Mouse (Mus musculus): ENCODE results near the gene Tmc4. TPM values are rescaled to one million over a fixed set of nuclear protein-coding genes. Genes with fewer than 3 reads are reported as not detected.

Tmc4 gene
- polyA plus RNA-seq, 1 experiment from 2014 or later: 6.6 TPM

- Histone ChIP-seq H3K36me3 (peaks cover 97% of the 10 kb centered on the region), H3K4me1 (replicated peaks) (peaks cover 2% of the 10 kb centered on the region; the same call in 1 of the 2 replicates), H3K27me3 (no peaks in the 10 kb centered on the region), H3K9ac (replicated peaks) (no peak overlapping the region), H3K27ac (no peak overlapping the region), H3K9me3 (no peaks in the 10 kb centered on the region), H3K4me2 (no peak overlapping the region), H3K4me3 (replicated peaks) (no peak overlapping the region)
- WGBS: 94% methylated on average over 14 of the region's 14 CpGs
- no peak for ATAC-seq (ENCODE audit: insufficient number of reproducible peaks, insufficient read depth, low FRiP score, low TSS enrichment, low read depth)
These were observed 18.8 kb downstream of the Tmc4 start for GRCm38 (mm10) chr7:3658578-3658977.

- H3K4me1 ChIP-seq (replicated peaks): no peaks in the 10 kb centered on the region
- ATAC-seq (ENCODE audit: insufficient number of reproducible peaks, insufficient read depth, low FRiP score, low TSS enrichment, low read depth): no peak
- no peaks in the 10 kb centered on the region for H3K9me3 ChIP-seq
- no peak overlapping the region for H3K4me2 ChIP-seq
- H3K9ac ChIP-seq (replicated peaks): no peak overlapping the region
- no peak overlapping the region for H3K4me3 ChIP-seq (replicated peaks)
- no peaks in the 10 kb centered on the region for H3K27me3 ChIP-seq
- no peak overlapping the region for H3K27ac ChIP-seq
- H3K36me3 ChIP-seq: peaks cover 98% of the 10 kb centered on the region
- WGBS: 89% methylated on average over 4 of the region's 4 CpGs
These were observed 20.4 kb downstream of the Tmc4 start for GRCm38 (mm10) chr7:3656966-3657365.

GRCm38 (mm10) chr7:3646641-3647040 is 30.7 kb downstream of the Tmc4 start:
- Histone ChIP-seq H3K27me3 (no peaks in the 10 kb centered on the region), H3K36me3 (peaks cover 45% of the 10 kb centered on the region), H3K9me3 (no peaks in the 10 kb centered on the region), H3K4me3 (replicated peaks) (peak overlapping the region; percentile 98), H3K9ac (replicated peaks) (peak overlapping the region; percentile 100), H3K4me2 (peak overlapping the region; percentile 94), H3K27ac (no peak overlapping the region), H3K4me1 (replicated peaks) (peaks cover 30% of the 10 kb centered on the region)
- no peak for ATAC-seq (ENCODE audit: insufficient number of reproducible peaks, insufficient read depth, low FRiP score, low TSS enrichment, low read depth)
- 68% methylated on average over 4 of the region's 4 CpGs for WGBS

- no peaks in the 10 kb centered on the region for H3K9me3 ChIP-seq
- ATAC-seq (ENCODE audit: insufficient number of reproducible peaks, insufficient read depth, low FRiP score, low TSS enrichment, low read depth): no peak
- peak overlapping the region; percentile 100 for H3K9ac ChIP-seq (replicated peaks)
- H3K27ac ChIP-seq: no peak overlapping the region
- 17% methylated on average over 9 of the region's 9 CpGs for WGBS
- peak overlapping the region; percentile 94 for H3K4me2 ChIP-seq
- H3K4me3 ChIP-seq (replicated peaks): peak overlapping the region; percentile 98
- H3K4me1 ChIP-seq (replicated peaks): peaks cover 30% of the 10 kb centered on the region
- H3K27me3 ChIP-seq: no peaks in the 10 kb centered on the region
- H3K36me3 ChIP-seq: peaks cover 45% of the 10 kb centered on the region
These were observed 31.2 kb downstream of the Tmc4 start for GRCm38 (mm10) chr7:3646188-3646587.

GRCm38 (mm10) chr7:3645488-3646025 is 31.8 kb downstream of the Tmc4 start:
- H3K36me3 ChIP-seq: peaks cover 45% of the 10 kb centered on the region
- WGBS: under 1% methylated on average over 52 of the region's 58 CpGs
- H3K9ac ChIP-seq (replicated peaks): peak overlapping the region; percentile 100
- H3K4me1 ChIP-seq (replicated peaks): peaks cover 30% of the 10 kb centered on the region
- ATAC-seq (ENCODE audit: insufficient number of reproducible peaks, insufficient read depth, low FRiP score, low TSS enrichment, low read depth): no peak
- H3K27me3 ChIP-seq: no peaks in the 10 kb centered on the region
- H3K9me3 ChIP-seq: no peaks in the 10 kb centered on the region
- peak overlapping the region; percentile 94 for H3K4me2 ChIP-seq
- H3K4me3 ChIP-seq (replicated peaks): peak overlapping the region; percentile 98
- H3K27ac ChIP-seq: peak overlapping the region; percentile 96

- under 1% methylated on average over 56 of the region's 58 CpGs for WGBS
- Histone ChIP-seq H3K9ac (replicated peaks) (peak within 1 kb of the TSS; percentile 100), H3K36me3 (peaks cover 45% of the 10 kb centered on the region), H3K4me2 (peak within 1 kb of the TSS; percentile 94), H3K4me3 (replicated peaks) (peak within 1 kb of the TSS; percentile 98), H3K27me3 (no peaks in the 10 kb centered on the region), H3K9me3 (no peaks in the 10 kb centered on the region), H3K27ac (peak within 1 kb of the TSS; percentile 96), H3K4me1 (replicated peaks) (peaks cover 30% of the 10 kb centered on the region)
- ATAC-seq (ENCODE audit: insufficient number of reproducible peaks, insufficient read depth, low FRiP score, low TSS enrichment, low read depth): peak; percentile 99
These were observed 32.5 kb downstream of the Tmc4 start, which contains the start of gene Cnot3 for GRCm38 (mm10) chr7:3644672-3645487. Gene Cnot3, plus strand, starts transcription at chr7:3645268.

- no peaks in the 10 kb centered on the region for H3K27me3 ChIP-seq
- H3K27ac ChIP-seq: peak overlapping the region; percentile 20; the same call in 1 of the 2 replicates
- peaks cover 46% of the 10 kb centered on the region for H3K36me3 ChIP-seq
These were observed 33.0 kb downstream of the Tmc4 start for GRCm38 (mm10) chr7:3644348-3644671.

GRCm38 (mm10) chr7:3643843-3644242 is 33.5 kb downstream of the Tmc4 start:
- no peak for ATAC-seq (ENCODE audit: insufficient number of reproducible peaks, insufficient read depth, low FRiP score, low TSS enrichment, low read depth)
- 22% methylated on average over 9 of the region's 9 CpGs for WGBS

More at GRCm38 (mm10) chr7:3644348-3644671, 33.0 kb downstream of the Tmc4 start:
- peak overlapping the region; percentile 98 for H3K4me3 ChIP-seq (replicated peaks)
- no peak overlapping the region for H3K9ac ChIP-seq (replicated peaks)
- H3K4me1 ChIP-seq (replicated peaks): peaks cover 30% of the 10 kb centered on the region
- under 1% methylated on average over 11 of the region's 11 CpGs for WGBS
- ATAC-seq (ENCODE audit: insufficient number of reproducible peaks, insufficient read depth, low FRiP score, low TSS enrichment, low read depth): no peak
- H3K9me3 ChIP-seq: no peaks in the 10 kb centered on the region
- peak overlapping the region; percentile 64 for H3K4me2 ChIP-seq

GRCm38 (mm10) chr7:3643412-3643811 is 33.9 kb downstream of the Tmc4 start:
- Histone ChIP-seq H3K9me3 (no peaks in the 10 kb centered on the region), H3K9ac (replicated peaks) (no peak overlapping the region), H3K27me3 (no peaks in the 10 kb centered on the region), H3K36me3 (peaks cover 52% of the 10 kb centered on the region), H3K4me2 (0 out of 2 replicates have a peak overlapping the region, but pooled peaks have one; percentile 64), H3K27ac (no peak overlapping the region), H3K4me3 (replicated peaks) (peak overlapping the region; percentile 98; the same call in 1 of the 2 replicates), H3K4me1 (replicated peaks) (peaks cover 24% of the 10 kb centered on the region)
- ATAC-seq (ENCODE audit: insufficient number of reproducible peaks, insufficient read depth, low FRiP score, low TSS enrichment, low read depth): no peak
- WGBS: 70% methylated on average over 5 of the region's 5 CpGs

More at GRCm38 (mm10) chr7:3643843-3644242, 33.5 kb downstream of the Tmc4 start:
- Histone ChIP-seq H3K36me3 (peaks cover 51% of the 10 kb centered on the region), H3K4me2 (peak overlapping the region; percentile 64), H3K9me3 (no peaks in the 10 kb centered on the region), H3K27me3 (no peaks in the 10 kb centered on the region), H3K4me1 (replicated peaks) (peaks cover 28% of the 10 kb centered on the region), H3K27ac (0 out of 2 replicates have a peak overlapping the region, but pooled peaks have one; percentile 20), H3K4me3 (replicated peaks) (peak overlapping the region; percentile 98), H3K9ac (replicated peaks) (no peak overlapping the region)

GRCm38 (mm10) chr7:3630478-3630815 is 46.9 kb downstream of the Tmc4 start:
- Histone ChIP-seq H3K4me1 (replicated peaks) (peaks cover 21% of the 10 kb centered on the region), H3K36me3 (peaks cover 53% of the 10 kb centered on the region), H3K4me2 (peak overlapping the region; percentile 95), H3K9ac (replicated peaks) (peak overlapping the region; percentile 75), H3K27me3 (no peaks in the 10 kb centered on the region), H3K9me3 (no peaks in the 10 kb centered on the region), H3K27ac (no peak overlapping the region), H3K4me3 (replicated peaks) (peak overlapping the region; percentile 65)
- peak; percentile 8; the same call in 1 of the 2 replicates for ATAC-seq (ENCODE audit: insufficient number of reproducible peaks, insufficient read depth, low FRiP score, low TSS enrichment, low read depth)
- WGBS: 61% methylated on average over 3 of the region's 3 CpGs

Measured in limb, embryonic 12.5 days (tissue).